Mouse (Mus musculus) olfactory bulb, adult 2 months (tissue): ENCODE measurements around the gene Borcs5.

ENCODE experiments used
- CTCF ChIP-seq: fragments of 200-500 bp; IDR thresholded peaks from 2 replicates; pipeline ENCODE4 v1.5.1; 2012; ENCODE audit warnings: low read depth, mild to moderate bottlenecking, low read length, moderate library complexity; ENCODE audit not compliant: insufficient read depth
- POLR2A ChIP-seq: fragments of 200-500 bp; IDR thresholded peaks from 2 replicates; pipeline ENCODE4 v1.6.1; 2012; ENCODE audit warnings: mild to moderate bottlenecking, low read depth, low read length, moderate library complexity; ENCODE audit not compliant: insufficient read depth

- TF ChIP-seq CTCF: no peak
- no peak for TF ChIP-seq POLR2A
These were observed 61.3 kb downstream of the Borcs5 start for GRCm38 (mm10) chr6:134700451-134701210.
